Mouse (Mus musculus): ENCODE measurements around the gene Ssbp3. TPM values are rescaled to one million over a fixed set of nuclear protein-coding genes. Genes with fewer than 3 reads are reported as not detected.

Gene Ssbp3
- polyA plus RNA-seq, 1 experiment from 2014 or later: 171 TPM

- 0 out of 2 replicates have a peak overlapping the region, but pooled peaks have one; percentile 28 for H3K27ac ChIP-seq
- H3K9me3 ChIP-seq: no peaks in the 10 kb centered on the region
- H3K4me1 ChIP-seq: peaks cover 51% of the 10 kb centered on the region
- ATAC-seq (ENCODE audit: low FRiP score, low read depth): no peak
- H3K4me3 ChIP-seq: no peak overlapping the region
- no peak overlapping the region for H3K9ac ChIP-seq
- 88% methylated on average over 7 of the region's 7 CpGs for WGBS
- H3K4me2 ChIP-seq (replicated peaks): no peak overlapping the region
- peaks cover 44% of the 10 kb centered on the region for H3K36me3 ChIP-seq
- H3K27me3 ChIP-seq: no peaks in the 10 kb centered on the region
Observed at GRCm38 (mm10) chr4:107009548-107009947, 99.0 kb downstream of the Ssbp3 start.

- Histone ChIP-seq H3K9ac (no peak overlapping the region), H3K4me3 (no peak overlapping the region), H3K4me2 (replicated peaks) (no peak overlapping the region), H3K27me3 (no peaks in the 10 kb centered on the region), H3K27ac (no peak overlapping the region), H3K9me3 (no peaks in the 10 kb centered on the region), H3K4me1 (peaks cover 54% of the 10 kb centered on the region), H3K36me3 (peaks cover 55% of the 10 kb centered on the region)
- 85% methylated on average over 8 of the region's 8 CpGs for WGBS
- ATAC-seq (ENCODE audit: low FRiP score, low read depth): no peak
Observed at GRCm38 (mm10) chr4:107011325-107012004, 101.0 kb downstream of the Ssbp3 start.

GRCm38 (mm10) chr4:107012005-107012478 lies 101.5 kb downstream of the Ssbp3 start:
- Histone ChIP-seq H3K27me3 (no peaks in the 10 kb centered on the region), H3K4me3 (no peak overlapping the region), H3K27ac (no peak overlapping the region), H3K36me3 (peaks cover 50% of the 10 kb centered on the region), H3K9ac (no peak overlapping the region), H3K4me1 (peaks cover 60% of the 10 kb centered on the region), H3K4me2 (replicated peaks) (no peak overlapping the region), H3K9me3 (no peaks in the 10 kb centered on the region)
- ATAC-seq (ENCODE audit: low FRiP score, low read depth): no peak
- 63% methylated on average over 13 of the region's 13 CpGs for WGBS

- H3K9me3 ChIP-seq: no peaks in the 10 kb centered on the region
- H3K9ac ChIP-seq: no peak overlapping the region
- peaks cover 51% of the 10 kb centered on the region for H3K36me3 ChIP-seq
- H3K4me2 ChIP-seq (replicated peaks): no peak overlapping the region
- no peaks in the 10 kb centered on the region for H3K27me3 ChIP-seq
- no peak for ATAC-seq (ENCODE audit: low FRiP score, low read depth)
- no peak overlapping the region for H3K4me3 ChIP-seq
- H3K4me1 ChIP-seq: peaks cover 65% of the 10 kb centered on the region
- peak overlapping the region; percentile 17; the same call in 1 of the 2 replicates for H3K27ac ChIP-seq
- 77% methylated on average over 3 of the region's 3 CpGs for WGBS
Observed at GRCm38 (mm10) chr4:107012574-107012973, 102.1 kb downstream of the Ssbp3 start.

- Histone ChIP-seq H3K4me2 (replicated peaks) (no peak overlapping the region), H3K4me3 (no peak overlapping the region), H3K36me3 (peaks cover 55% of the 10 kb centered on the region), H3K9ac (no peak overlapping the region), H3K9me3 (no peaks in the 10 kb centered on the region), H3K27ac (peak overlapping the region; percentile 53; the same call in 1 of the 2 replicates), H3K4me1 (peaks cover 72% of the 10 kb centered on the region), H3K27me3 (no peaks in the 10 kb centered on the region)
- WGBS: 52% methylated on average over 6 of the region's 6 CpGs
- no peak for ATAC-seq (ENCODE audit: low FRiP score, low read depth)
Observed at GRCm38 (mm10) chr4:107013119-107013816, 102.8 kb downstream of the Ssbp3 start.

GRCm38 (mm10) chr4:107013817-107014260 lies 103.3 kb downstream of the Ssbp3 start:
- WGBS: 67% methylated on average over 9 of the region's 9 CpGs
- H3K27ac ChIP-seq: peak overlapping the region; percentile 53; the same call in 1 of the 2 replicates
- H3K36me3 ChIP-seq: peaks cover 51% of the 10 kb centered on the region
- no peak overlapping the region for H3K9ac ChIP-seq
- H3K4me1 ChIP-seq: peaks cover 76% of the 10 kb centered on the region
- H3K4me3 ChIP-seq: no peak overlapping the region
- no peak overlapping the region for H3K4me2 ChIP-seq (replicated peaks)
- no peak for ATAC-seq (ENCODE audit: low FRiP score, low read depth)
- H3K27me3 ChIP-seq: no peaks in the 10 kb centered on the region
- H3K9me3 ChIP-seq: no peaks in the 10 kb centered on the region

GRCm38 (mm10) chr4:107015971-107016511 lies 105.5 kb downstream of the Ssbp3 start:
- no peaks in the 10 kb centered on the region for H3K27me3 ChIP-seq
- H3K27ac ChIP-seq: peak overlapping the region; percentile 90
- H3K9me3 ChIP-seq: no peaks in the 10 kb centered on the region
- H3K4me1 ChIP-seq: peaks cover 91% of the 10 kb centered on the region
- peak overlapping the region; percentile 45 for H3K9ac ChIP-seq
- peaks cover 30% of the 10 kb centered on the region for H3K36me3 ChIP-seq
- WGBS: 24% methylated on average over 13 of the region's 13 CpGs
- peak overlapping the region; percentile 30 for H3K4me2 ChIP-seq (replicated peaks)
- 0 out of 2 replicates have a peak, but pooled peaks have one; percentile 28 for ATAC-seq (ENCODE audit: low FRiP score, low read depth)
- no peak overlapping the region for H3K4me3 ChIP-seq

GRCm38 (mm10) chr4:107017257-107017656 lies 106.8 kb downstream of the Ssbp3 start:
- Histone ChIP-seq H3K27me3 (no peaks in the 10 kb centered on the region), H3K9ac (0 out of 2 replicates have a peak overlapping the region, but pooled peaks have one; percentile 31), H3K27ac (peak overlapping the region; percentile 90; the same call in 1 of the 2 replicates), H3K4me3 (no peak overlapping the region), H3K9me3 (no peaks in the 10 kb centered on the region), H3K4me1 (peaks cover 92% of the 10 kb centered on the region), H3K36me3 (peaks cover 30% of the 10 kb centered on the region), H3K4me2 (replicated peaks) (no peak overlapping the region)
- ATAC-seq (ENCODE audit: low FRiP score, low read depth): no peak

- WGBS: 56% methylated on average over 3 of the region's 3 CpGs
- H3K4me1 ChIP-seq: peaks cover 92% of the 10 kb centered on the region
- no peak for ATAC-seq (ENCODE audit: low FRiP score, low read depth)
Observed at GRCm38 (mm10) chr4:107018521-107018920, 108.0 kb downstream of the Ssbp3 start.

GRCm38 (mm10) chr4:107019027-107019426 lies 108.5 kb downstream of the Ssbp3 start:
- H3K4me3 ChIP-seq: no peak overlapping the region
- ATAC-seq (ENCODE audit: low FRiP score, low read depth): no peak
- H3K9me3 ChIP-seq: no peaks in the 10 kb centered on the region
- 46% methylated on average over 7 of the region's 7 CpGs for WGBS
- no peak overlapping the region for H3K4me2 ChIP-seq (replicated peaks)
- peak overlapping the region; percentile 39; the same call in 1 of the 2 replicates for H3K9ac ChIP-seq
- H3K27ac ChIP-seq: peak overlapping the region; percentile 67
- H3K27me3 ChIP-seq: no peaks in the 10 kb centered on the region
- peaks cover 21% of the 10 kb centered on the region for H3K36me3 ChIP-seq
- peaks cover 91% of the 10 kb centered on the region for H3K4me1 ChIP-seq

More at GRCm38 (mm10) chr4:107018521-107018920, 108.0 kb downstream of the Ssbp3 start:
- H3K4me3 ChIP-seq: no peak overlapping the region
- H3K27me3 ChIP-seq: no peaks in the 10 kb centered on the region
- no peak overlapping the region for H3K4me2 ChIP-seq (replicated peaks)
- H3K27ac ChIP-seq: peak overlapping the region; percentile 67
- H3K36me3 ChIP-seq: peaks cover 26% of the 10 kb centered on the region
- no peaks in the 10 kb centered on the region for H3K9me3 ChIP-seq
- peak overlapping the region; percentile 39; the same call in 1 of the 2 replicates for H3K9ac ChIP-seq

GRCm38 (mm10) chr4:107020287-107021000 lies 109.9 kb downstream of the Ssbp3 start:
- no peaks in the 10 kb centered on the region for H3K9me3 ChIP-seq
- H3K27me3 ChIP-seq: no peaks in the 10 kb centered on the region
- no peak overlapping the region for H3K4me3 ChIP-seq
- H3K27ac ChIP-seq: no peak overlapping the region
- ATAC-seq (ENCODE audit: low FRiP score, low read depth): no peak
- 82% methylated on average over 5 of the region's 5 CpGs for WGBS
- H3K4me1 ChIP-seq: peaks cover 89% of the 10 kb centered on the region
- H3K4me2 ChIP-seq (replicated peaks): no peak overlapping the region
- H3K36me3 ChIP-seq: peaks cover 15% of the 10 kb centered on the region
- no peak overlapping the region for H3K9ac ChIP-seq

All from limb, embryonic 13.5 days (tissue).